Mouse (Mus musculus) heart, embryonic 16.5 days (tissue): ENCODE data around the gene Gpr85. TPM values are rescaled to one million over a fixed set of nuclear protein-coding genes. Genes with fewer than 3 reads are reported as not detected.

Experiments
- ATAC-seq: fragments of 200-750 bp; cut with Nextera tagmentation; replicated peaks from 2 replicates; pipeline ENCODE4 v1.8.0; 2017; ENCODE audit warnings: moderate number of reproducible peaks; ENCODE audit not compliant: insufficient read depth, low FRiP score; ENCODE audit errors: extremely low read depth
- H3K27ac ChIP-seq: fragments of 300-500 bp; sonication (generic); 2 replicates; pipeline ENCODE4 v1.5.1; 2014; ENCODE audit warnings: mild to moderate bottlenecking, low read length, control low read depth, moderate library complexity
- H3K27me3 ChIP-seq: fragments of 300-500 bp; sonication (generic); 2 replicates; pipeline ENCODE4 v1.6.1; 2014; ENCODE audit warnings: low read length, mixed read lengths; ENCODE audit not compliant: control insufficient read depth, insufficient read depth
- H3K36me3 ChIP-seq: fragments of 300-500 bp; sonication (generic); 2 replicates; pipeline ENCODE4 v1.6.1; 2014; ENCODE audit not compliant: control insufficient read depth, insufficient read depth
- H3K4me1 ChIP-seq: fragments of 300-500 bp; sonication (generic); 2 replicates; pipeline ENCODE4 v1.6.1; 2014; ENCODE audit warnings: low read length, mixed read lengths; ENCODE audit not compliant: control insufficient read depth, insufficient read depth
- H3K4me2 ChIP-seq: fragments of 300-500 bp; sonication (generic); 2 replicates; pipeline ENCODE4 v1.6.1; 2014; ENCODE audit warnings: low read depth, mild to moderate bottlenecking, control low read depth, low read length
- H3K4me3 ChIP-seq: fragments of 300-500 bp; sonication (generic); 2 replicates; pipeline ENCODE4 v1.5.1; 2014; ENCODE audit warnings: mild to moderate bottlenecking, control low read depth, low read length
- H3K9ac ChIP-seq: fragments of 300-500 bp; sonication (generic); 2 replicates; pipeline ENCODE4 v1.6.1; 2014; ENCODE audit warnings: low read length, control low read depth
- H3K9me3 ChIP-seq: fragments of 300-500 bp; sonication (generic); replicated peaks from 2 replicates; pipeline ENCODE4 v1.6.1; 2016; ENCODE audit warnings: low read length; ENCODE audit not compliant: control insufficient read depth
- WGBS: fragments of 180-500 bp; shearing (Covaris S2); extraction: QIAGEN DNeasy Blood & Tissue Kit; methylation state at CpG from one replicate; pipeline ENCODE4 v1.1.7; 2014; 5-methylcytosine and 5-hydroxymethylcytosine counted together
- polyA plus RNA-seq: library from polyadenylated mRNA; unstranded; fragments of >200 nt; fragmentation: Nextera tagmentation; extraction: Ambion mirVana; gene quantifications from 2 replicates; pipeline ENCODE4 v1.2.1, GENCODE M21; 2015

Gene Gpr85
- polyA plus RNA-seq, 1 experiment from 2014 or later: 2.0 TPM

- no peak overlapping the region for H3K4me2 ChIP-seq
- 71% methylated on average over 17 of the region's 17 CpGs for WGBS
- no peak for ATAC-seq
These were observed 3.7 kb downstream of the Gpr85 start for GRCm38 (mm10) chr6:13835720-13836665.

DNA sequence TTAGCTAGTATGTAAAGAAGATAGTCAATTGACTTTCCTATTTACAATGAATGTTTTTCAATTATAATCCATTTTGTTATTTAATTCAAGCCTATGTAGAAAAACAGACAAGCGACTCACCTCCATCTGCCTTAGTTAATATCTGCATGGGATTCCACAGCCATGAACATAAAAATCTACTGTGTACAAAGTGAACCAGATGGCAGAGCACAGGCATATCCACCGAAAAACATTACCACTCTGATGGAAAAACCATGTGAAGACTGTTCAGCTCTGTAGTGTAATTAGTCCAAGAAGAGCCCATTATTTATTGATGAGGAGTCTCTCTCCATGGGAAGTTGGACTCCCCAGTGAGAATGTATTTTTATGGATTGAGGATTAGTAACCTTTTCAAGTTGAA, 7.0 kb downstream of the Gpr85 start:
- no peaks in the 10 kb centered on the region for H3K36me3 ChIP-seq
- H3K4me3 ChIP-seq: no peak overlapping the region
- no peak overlapping the region for H3K4me2 ChIP-seq
- 74% methylated on average over 2 of the region's 2 CpGs for WGBS
- no peaks in the 10 kb centered on the region for H3K9me3 ChIP-seq
- H3K9ac ChIP-seq: no peak overlapping the region
- no peak for ATAC-seq
- no peaks in the 10 kb centered on the region for H3K27me3 ChIP-seq
- H3K27ac ChIP-seq: no peak overlapping the region
- no peaks in the 10 kb centered on the region; the same call in 1 of the 2 replicates for H3K4me1 ChIP-seq

More at GRCm38 (mm10) chr6:13835720-13836665, 3.7 kb downstream of the Gpr85 start:
- Histone ChIP-seq H3K36me3 (no peaks in the 10 kb centered on the region), H3K4me3 (no peak overlapping the region), H3K4me1 (peaks cover 3% of the 10 kb centered on the region; the same call in 1 of the 2 replicates), H3K9me3 (no peaks in the 10 kb centered on the region), H3K9ac (no peak overlapping the region), H3K27me3 (no peaks in the 10 kb centered on the region), H3K27ac (no peak overlapping the region)

- H3K36me3 ChIP-seq: no peaks in the 10 kb centered on the region
- H3K27me3 ChIP-seq: no peaks in the 10 kb centered on the region
- no peaks in the 10 kb centered on the region for H3K4me1 ChIP-seq
- H3K4me3 ChIP-seq: no peak overlapping the region
- no peak for ATAC-seq
- no peak overlapping the region for H3K9ac ChIP-seq
- H3K27ac ChIP-seq: no peak overlapping the region
- H3K9me3 ChIP-seq: no peaks in the 10 kb centered on the region
- H3K4me2 ChIP-seq: no peak overlapping the region
- WGBS: 65% methylated on average over 1 of the region's 1 CpGs
These were observed 10.9 kb downstream of the Gpr85 start for GRCm38 (mm10) chr6:13828877-13829276.

DNA sequence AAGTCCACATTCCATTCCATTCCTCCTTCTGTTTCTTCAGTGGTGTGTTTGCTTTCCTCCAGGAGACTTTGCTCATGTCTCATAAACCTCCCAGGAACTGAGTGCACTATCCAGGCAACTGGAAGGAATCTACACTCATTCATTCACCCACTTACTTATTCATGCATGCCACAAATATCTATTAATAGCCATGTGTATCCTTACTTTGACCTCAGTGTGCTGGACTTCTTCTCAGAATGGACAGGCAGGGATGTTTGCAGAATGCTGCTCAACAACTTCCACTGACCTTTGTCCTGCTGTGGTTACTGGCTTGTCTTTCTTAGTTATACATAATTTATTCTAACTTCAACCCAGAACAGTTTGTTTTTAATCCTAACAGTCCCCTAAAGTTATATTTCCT, 23.1 kb downstream of the Gpr85 start:
- Histone ChIP-seq H3K27ac (no peak overlapping the region), H3K4me2 (no peak overlapping the region), H3K9me3 (no peaks in the 10 kb centered on the region), H3K9ac (no peak overlapping the region), H3K36me3 (no peaks in the 10 kb centered on the region), H3K4me1 (peaks cover 6% of the 10 kb centered on the region), H3K4me3 (no peak overlapping the region), H3K27me3 (no peaks in the 10 kb centered on the region)
- ATAC-seq: peak; percentile 63

DNA sequence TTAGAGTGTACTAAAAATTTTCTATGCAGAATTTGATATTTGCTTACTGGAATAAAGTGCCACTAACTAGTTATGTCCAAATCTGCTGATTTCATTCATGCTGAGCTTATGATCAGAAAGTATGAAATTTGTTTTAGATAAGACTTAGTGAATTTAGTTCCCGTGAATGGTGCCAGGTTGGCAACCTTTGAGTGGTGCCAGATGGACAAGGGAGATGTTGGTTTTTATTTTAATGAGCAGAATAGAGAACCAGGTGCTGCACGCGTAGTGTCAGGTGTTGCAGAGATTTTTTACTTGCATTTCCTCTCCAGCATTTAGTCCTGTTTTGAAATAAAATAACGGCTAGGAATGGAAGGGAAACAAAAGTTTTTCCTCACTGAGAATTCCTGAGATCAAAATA, 27.6 kb downstream of the Gpr85 start:
- Histone ChIP-seq H3K27me3 (no peaks in the 10 kb centered on the region), H3K4me1 (peaks cover 6% of the 10 kb centered on the region), H3K27ac (no peak overlapping the region), H3K9ac (no peak overlapping the region), H3K4me2 (no peak overlapping the region), H3K9me3 (no peaks in the 10 kb centered on the region), H3K4me3 (no peak overlapping the region), H3K36me3 (no peaks in the 10 kb centered on the region)
- no peak for ATAC-seq
- WGBS: 80% methylated on average over 4 of the region's 4 CpGs

- Histone ChIP-seq H3K27me3 (no peaks in the 10 kb centered on the region), H3K27ac (no peak overlapping the region), H3K4me1 (peaks cover 4% of the 10 kb centered on the region; the same call in 1 of the 2 replicates), H3K4me3 (no peak overlapping the region), H3K4me2 (peak overlapping the region; percentile 30; the same call in 1 of the 2 replicates), H3K36me3 (no peaks in the 10 kb centered on the region), H3K9me3 (no peaks in the 10 kb centered on the region), H3K9ac (no peak overlapping the region)
- ATAC-seq: no peak
- WGBS: 31% methylated on average over 7 of the region's 7 CpGs
These were observed 39.7 kb downstream of the Gpr85 start for GRCm38 (mm10) chr6:13800071-13800470.

DNA sequence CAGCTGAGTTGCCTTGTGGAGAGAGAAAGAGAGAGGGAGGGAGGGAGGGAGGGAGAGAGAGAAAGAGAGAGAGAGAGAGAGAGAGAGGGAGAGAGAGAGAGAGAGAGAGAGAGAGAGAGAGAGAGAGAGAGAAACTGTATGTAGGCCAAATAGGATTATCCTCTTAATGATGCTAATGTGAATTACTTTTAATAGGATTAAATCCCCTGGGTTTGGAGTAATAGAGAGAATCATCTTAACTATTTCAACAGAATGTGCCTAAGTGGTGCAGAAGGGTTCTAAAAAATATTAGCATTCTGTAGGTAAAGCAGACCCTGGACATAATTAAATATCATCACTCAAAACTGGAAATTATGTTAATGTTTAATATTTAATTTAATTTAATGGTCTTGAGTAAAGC, 42.4 kb downstream of the Gpr85 start:
- no peaks in the 10 kb centered on the region for H3K36me3 ChIP-seq
- H3K9ac ChIP-seq: no peak overlapping the region
- H3K9me3 ChIP-seq: no peaks in the 10 kb centered on the region
- peaks cover 4% of the 10 kb centered on the region; the same call in 1 of the 2 replicates for H3K4me1 ChIP-seq
- no peak overlapping the region for H3K27ac ChIP-seq
- H3K27me3 ChIP-seq: no peaks in the 10 kb centered on the region
- ATAC-seq: no peak
- no peak overlapping the region for H3K4me2 ChIP-seq
- no peak overlapping the region for H3K4me3 ChIP-seq

Other genes starting within 250 kb of the Gpr85 start
- gene Tmem168, start 231.8 kb downstream of the Gpr85 start, polyA plus RNA-seq: 33.1 and 36.2 TPM in 2 replicates
- gene Bmt2, start 162.0 kb downstream of the Gpr85 start, polyA plus RNA-seq: 15.9 and 16.8 TPM in 2 replicates
- 110 and 120 TPM in 2 replicates for gene 2610001J05Rik, start 31.6 kb upstream of the Gpr85 start, polyA plus RNA-seq